ENCODE assay signal across 9 mouse cellular contexts in genomic region chr5:107497519-107498501, GRCm38 (mm10). TPM values are rescaled to one million over a fixed set of nuclear protein-coding genes. Genes with fewer than 3 reads are reported as not detected.
A peak's percentile ranks its signal among the peaks of the same experiment; 100 is the strongest.
DNase-seq lines count a peak whose midpoint lies in the region; ATAC-seq and TF ChIP-seq lines count a peak whose summit lies in the region.
"Had no signal": no experiment of that assay in that cellular context is flagged by ENCODE, and none has a peak within 500 bp of the region (broad histone marks: within the 10 kb centered on the region; RNA-seq: fewer than 3 reads in every experiment).

No protein-coding gene starts in this region.

- H3K9ac ChIP-seq in forebrain, embryonic 12.5 days, result peak overlapping the region; percentile 63
- peak overlapping the region; percentile 78 for H3K9ac ChIP-seq in midbrain, postnatal 0 days (replicated peaks; ENCODE audit: low read length, poor library complexity, severe bottlenecking)

- peaks cover 21% of the 10 kb centered on the region for H3K4me1 ChIP-seq in forebrain, embryonic 12.5 days
- H3K4me1 ChIP-seq in midbrain, postnatal 0 days (ENCODE audit: insufficient read depth, low read length), result peaks cover 4% of the 10 kb centered on the region; the same call in 1 of the 2 replicates

- no peak for DNase-seq in gastrocnemius, adult 2 months
- DNase-seq in gastrocnemius, postnatal 4 days (ENCODE audit: low spot score in 2 of 2), result no peak
- peak; percentile 75 for DNase-seq in layer of hippocampus, adult 11-12 months (ENCODE audit: low spot score)
- DNase-seq in midbrain, postnatal 0 days (ENCODE audit: low spot score), result peak; percentile 94
- no peak for DNase-seq in adrenal gland, postnatal 36 days
- DNase-seq in heart, adult 11 months, result no peak
- no peak for DNase-seq in testis, postnatal 10 days (ENCODE audit: low spot score)

- TF ChIP-seq CTCF in gastrocnemius, adult 2 months (IDR thresholded peaks at IDR 0.05), result no peak
- TF ChIP-seq CTCF in midbrain, postnatal 0 days (IDR thresholded peaks at IDR 0.05), result no peak

- peak overlapping the region; percentile 48 for H3K27ac ChIP-seq in gastrocnemius, adult 2 months
- peak overlapping the region; percentile 87 for H3K27ac ChIP-seq in forebrain, embryonic 12.5 days
- peak overlapping the region; percentile 85 for H3K27ac ChIP-seq in midbrain, postnatal 0 days (ENCODE audit: low read depth, low read length)

- 29% methylated on average over 10 of the region's 10 CpGs for WGBS in forebrain, embryonic 12.5 days
- WGBS in midbrain, postnatal 0 days, result 17% methylated on average over 10 of the region's 10 CpGs

- intact Hi-C loops in gastrocnemius, adult 2 months (cut with DNase I), result no loop called here

- H3K9me3 ChIP-seq in forebrain, embryonic 12.5 days, result no peaks in the 10 kb centered on the region
- no peaks in the 10 kb centered on the region for H3K9me3 ChIP-seq in midbrain, postnatal 0 days (ENCODE audit: low read length)

- H3K27me3 ChIP-seq in forebrain, embryonic 12.5 days, result no peaks in the 10 kb centered on the region
- H3K27me3 ChIP-seq in midbrain, postnatal 0 days (ENCODE audit: insufficient read depth, low read length), result no peaks in the 10 kb centered on the region

- peak overlapping the region; percentile 55 for H3K4me2 ChIP-seq in forebrain, embryonic 12.5 days
- peak overlapping the region; percentile 59 for H3K4me2 ChIP-seq in midbrain, postnatal 0 days (ENCODE audit: low read depth, low read length, poor library complexity, severe bottlenecking)

- H3K36me3 ChIP-seq in forebrain, embryonic 12.5 days (replicated peaks), result no peaks in the 10 kb centered on the region; the same call in 1 of the 2 replicates
- H3K36me3 ChIP-seq in midbrain, postnatal 0 days (ENCODE audit: insufficient read depth, low read length), result no peaks in the 10 kb centered on the region

- ATAC-seq in forebrain, embryonic 12.5 days (ENCODE audit: low FRiP score), result peak; percentile 95
- ATAC-seq in midbrain, postnatal 0 days (ENCODE audit: low FRiP score), result peak; percentile 95

- no peak overlapping the region; the same call in 1 of the 2 replicates for H3K4me3 ChIP-seq in gastrocnemius, adult 2 months
- peak overlapping the region; percentile 33 for H3K4me3 ChIP-seq in forebrain, embryonic 12.5 days (replicated peaks)
- peak overlapping the region; percentile 50 for H3K4me3 ChIP-seq in midbrain, postnatal 0 days (ENCODE audit: low read depth, low read length)

RNA-seq across cellular contexts. Expression of gene Gm42669, which starts 9.6 kb away (rescaled TPM):
- total RNA-seq in gastrocnemius, adult 2 months (2021), result under 1 TPM in 1 of 2 experiments, not detected in 1; 0.08 TPM
- total RNA-seq in gastrocnemius, postnatal 4 days (2021), result under 1 TPM; 0.16 to 0.17 TPM
- 0.32 and 0.49 TPM in 2 replicates for polyA plus RNA-seq in forebrain, embryonic 12.5 days (2016; fragmentation: Nextera tagmentation; extraction: Ambion mirVana)
- total RNA-seq in midbrain, postnatal 0 days (2014; rRNA removed), result 0.66 and 3.4 TPM in 2 replicates
- 0.28 and 0.72 TPM in 2 replicates for polyA plus RNA-seq in midbrain, postnatal 0 days (2015; fragmentation: Nextera tagmentation; extraction: Ambion mirVana)
- total RNA-seq in adrenal gland, postnatal 36 days (2021), result not detected
- polyA plus RNA-seq: liver, adult 2 months had no signal

RNA-seq across cellular contexts. Expression of gene 1700028K03Rik, which starts 36.7 kb away (rescaled TPM):
- under 1 TPM in 1 of 2 experiments, not detected in 1; 0.11 TPM for total RNA-seq in gastrocnemius, adult 2 months (2021)
- under 1 TPM; 0.13 to 0.17 TPM for total RNA-seq in gastrocnemius, postnatal 4 days (2021)
- 0.06 and 0.19 TPM in 2 replicates for polyA plus RNA-seq in forebrain, embryonic 12.5 days (2016; fragmentation: Nextera tagmentation; extraction: Ambion mirVana)
- total RNA-seq in midbrain, postnatal 0 days (2014; rRNA removed), result 0.16 and 0.33 TPM in 2 replicates
- 0.16 and 0.17 TPM in 2 replicates for polyA plus RNA-seq in midbrain, postnatal 0 days (2015; fragmentation: Nextera tagmentation; extraction: Ambion mirVana)
- total RNA-seq in adrenal gland, postnatal 36 days (2021), result under 1 TPM in 1 of 2 experiments, not detected in 1; 0.07 TPM
- polyA plus RNA-seq: liver, adult 2 months had no signal

Comparison
In these comparisons a context has a peak if more than half of its experiments do, and no peak if none do; other contexts are left out.
1. DNase-seq: peak in layer of hippocampus, adult 11-12 months (single experiment) and midbrain, postnatal 0 days (single experiment); none in gastrocnemius, adult 2 months (single experiment), gastrocnemius, postnatal 4 days (0 of 2), adrenal gland, postnatal 36 days (0 of 2), heart, adult 11 months (single experiment) and testis, postnatal 10 days (single experiment).
2. Peak in every context shown above with its lines, with median percentiles within 50 percentile points of each other: H3K27ac ChIP-seq.